Mouse (Mus musculus) myocyte (in vitro differentiated cells): ENCODE measurements around the gene Trpv4. TPM values are rescaled to one million over a fixed set of nuclear protein-coding genes. Genes with fewer than 3 reads are reported as not detected.
A peak's percentile ranks its signal among the peaks of the same experiment; 100 is the strongest.

Experiments used
- H3K27me3 ChIP-seq: one replicate; pipeline ENCODE4 v1.6.1; 2011; ENCODE audit not compliant: control insufficient read depth, insufficient read depth, insufficient read length
- H3K36me3 ChIP-seq: one replicate; pipeline ENCODE4 v1.6.1; 2011; ENCODE audit not compliant: control insufficient read depth, insufficient read depth
- H3K4me2 ChIP-seq: one replicate; pipeline ENCODE4 v1.6.1; 2011; ENCODE audit warnings: low read depth, control low read depth
- H3K4me3 ChIP-seq: one replicate; pipeline ENCODE4 v1.5.1; 2011; ENCODE audit warnings: mild to moderate bottlenecking, control low read depth, moderate library complexity
- H3K79me2 ChIP-seq: one replicate; pipeline ENCODE4 v1.6.1; 2011; ENCODE audit not compliant: control insufficient read depth, insufficient read depth
- H3ac ChIP-seq: one replicate; pipeline ENCODE4 v1.6.1; 2011; ENCODE audit not compliant: control insufficient read depth, insufficient read length
- CEBPB ChIP-seq: IDR thresholded peaks from 2 replicates; pipeline ENCODE4 v1.6.1; 2011; ENCODE audit warnings: mild to moderate bottlenecking, moderate library complexity; ENCODE audit not compliant: poor library complexity, insufficient read depth, severe bottlenecking
- E2F4 ChIP-seq: IDR thresholded peaks from one replicate; pipeline ENCODE4 v1.6.1; 2011; ENCODE audit warnings: mild to moderate bottlenecking, control low read depth, moderate library complexity; ENCODE audit not compliant: insufficient read depth
- MAX ChIP-seq: IDR thresholded peaks from one replicate; pipeline ENCODE4 v1.6.1; 2011; ENCODE audit warnings: low read depth, mild to moderate bottlenecking, control low read depth
- MYOD1 ChIP-seq, 3 experiments: IDR thresholded peaks; one replicate each; pipeline ENCODE4 v1.6.1; 2011; ENCODE audit warnings: control low read depth in 2 of 3, low read depth in 2 of 3, mild to moderate bottlenecking in 2 of 3, moderate library complexity in 1 of 3; ENCODE audit not compliant: insufficient read length in 2 of 3, control insufficient read depth in 1 of 3
- MYOG ChIP-seq, 3 experiments: IDR thresholded peaks; one replicate each; pipeline ENCODE4 v1.6.1; 2011; ENCODE audit warnings: control low read depth in 2 of 3, low read depth in 2 of 3, mild to moderate bottlenecking in 2 of 3; ENCODE audit not compliant: insufficient read length in 2 of 3, control insufficient read depth in 1 of 3, insufficient read depth in 1 of 3
- POLR2A ChIP-seq: IDR thresholded peaks from one replicate; pipeline ENCODE4 v1.6.1; 2011; ENCODE audit warnings: low read depth, mild to moderate bottlenecking, control low read depth, moderate library complexity; ENCODE audit not compliant: insufficient read length
- POLR2AphosphoS2 ChIP-seq: IDR thresholded peaks from one replicate; pipeline ENCODE4 v1.6.1; 2011; ENCODE audit warnings: low read depth, control low read depth; ENCODE audit not compliant: insufficient read length
- REST ChIP-seq: IDR thresholded peaks from one replicate; pipeline ENCODE4 v1.6.1; 2011; ENCODE audit warnings: mild to moderate bottlenecking, control low read depth, moderate library complexity; ENCODE audit not compliant: insufficient read depth, insufficient read length
- SRF ChIP-seq: IDR thresholded peaks from one replicate; pipeline ENCODE4 v1.6.1; 2011; ENCODE audit warnings: low read depth; ENCODE audit not compliant: control insufficient read depth, insufficient read length
- TCF12 ChIP-seq: IDR thresholded peaks from one replicate; pipeline ENCODE4 v1.6.1; 2011; ENCODE audit warnings: mild to moderate bottlenecking, control low read depth; ENCODE audit not compliant: poor library complexity, insufficient read depth, severe bottlenecking
- TCF3 ChIP-seq: IDR thresholded peaks from one replicate; pipeline ENCODE4 v1.6.1; 2011; ENCODE audit warnings: low read depth, control low read depth; ENCODE audit not compliant: insufficient read length
- USF1 ChIP-seq: IDR thresholded peaks from one replicate; pipeline ENCODE4 v1.6.1; 2011; ENCODE audit warnings: low read depth, mild to moderate bottlenecking, control low read depth, moderate library complexity
- polyA plus RNA-seq: library from polyadenylated mRNA; unstranded; fragments of >200 nt; fragmentation: generic; extraction: Trizol; gene quantifications from one replicate; pipeline ENCODE4 v1.2.1, GENCODE M21; 2012; ENCODE audit warnings: missing spikeins

Gene Trpv4
- polyA plus RNA-seq, 1 experiment: 0.12 TPM

GRCm38 (mm10) chr5:114638769-114639644, 19.2 kb downstream of the Trpv4 start:
- no peak overlapping the region for H3K4me3 ChIP-seq
- H3K4me2 ChIP-seq: peak overlapping the region; percentile 66
- no peaks in the 10 kb centered on the region for H3K79me2 ChIP-seq
- H3K36me3 ChIP-seq: no peaks in the 10 kb centered on the region
- no peak overlapping the region for H3ac ChIP-seq
- no peak for TF ChIP-seq POLR2A
- no peak for TF ChIP-seq E2F4
- TF ChIP-seq TCF3: no peak
- TF ChIP-seq MYOD1 (IDR thresholded peaks at IDR 0.05; ENCODE audit: control insufficient read depth in 1 of 3, insufficient read length in 2 of 3, low read depth in 2 of 3): no peak
- no peak for TF ChIP-seq REST
- TF ChIP-seq SRF: no peak
- TF ChIP-seq MAX: no peak
- no peak for TF ChIP-seq MYOG (IDR thresholded peaks at IDR 0.05; ENCODE audit: control insufficient read depth in 1 of 3, insufficient read depth in 1 of 3, insufficient read length in 2 of 3, low read depth in 2 of 3)
- no peak for TF ChIP-seq CEBPB
- no peak for TF ChIP-seq POLR2AphosphoS2
- TF ChIP-seq USF1: no peak
- no peak for TF ChIP-seq TCF12
- H3K27me3 ChIP-seq: peaks cover 17% of the 10 kb centered on the region

- Histone ChIP-seq H3K4me3 (no peak overlapping the region), H3ac (no peak overlapping the region), H3K79me2 (no peaks in the 10 kb centered on the region), H3K27me3 (peaks cover 17% of the 10 kb centered on the region), H3K36me3 (no peaks in the 10 kb centered on the region), H3K4me2 (no peak overlapping the region)
- TF ChIP-seq MYOG (IDR thresholded peaks at IDR 0.05; ENCODE audit: control insufficient read depth in 1 of 3, insufficient read depth in 1 of 3, insufficient read length in 2 of 3, low read depth in 2 of 3) (no peak), MYOD1 (IDR thresholded peaks at IDR 0.05; ENCODE audit: control insufficient read depth in 1 of 3, insufficient read length in 2 of 3, low read depth in 2 of 3) (no peak), E2F4 (no peak), SRF (no peak), TCF12 (no peak), CEBPB (no peak), TCF3 (no peak), REST (no peak), POLR2AphosphoS2 (no peak), MAX (no peak), POLR2A (no peak)
These were observed 22.1 kb downstream of the Trpv4 start for GRCm38 (mm10) chr5:114636091-114636490.

GRCm38 (mm10) chr5:114631336-114631735, 26.9 kb downstream of the Trpv4 start:
- Histone ChIP-seq H3K4me2 (no peak overlapping the region), H3K79me2 (no peaks in the 10 kb centered on the region), H3K27me3 (peaks cover 14% of the 10 kb centered on the region), H3K36me3 (no peaks in the 10 kb centered on the region), H3ac (no peak overlapping the region), H3K4me3 (no peak overlapping the region)
- TF ChIP-seq MYOG (IDR thresholded peaks at IDR 0.05; ENCODE audit: control insufficient read depth in 1 of 3, insufficient read depth in 1 of 3, insufficient read length in 2 of 3, low read depth in 2 of 3): no peak
- TF ChIP-seq MAX: no peak
- TF ChIP-seq POLR2A: no peak
- no peak for TF ChIP-seq E2F4
- TF ChIP-seq MYOD1 (IDR thresholded peaks at IDR 0.05; ENCODE audit: control insufficient read depth in 1 of 3, insufficient read length in 2 of 3, low read depth in 2 of 3): no peak

- no peak overlapping the region for H3ac ChIP-seq
- no peak overlapping the region for H3K4me2 ChIP-seq
- no peaks in the 10 kb centered on the region for H3K79me2 ChIP-seq
- TF ChIP-seq USF1: no peak
- TF ChIP-seq MYOD1 (IDR thresholded peaks at IDR 0.05; ENCODE audit: control insufficient read depth in 1 of 3, insufficient read length in 2 of 3, low read depth in 2 of 3): no peak
- TF ChIP-seq CEBPB: no peak
- TF ChIP-seq POLR2AphosphoS2: no peak
- no peak for TF ChIP-seq REST
- TF ChIP-seq SRF: no peak
- TF ChIP-seq E2F4: no peak
- TF ChIP-seq TCF12: no peak
- TF ChIP-seq MAX: no peak
- TF ChIP-seq TCF3: no peak
- no peak for TF ChIP-seq POLR2A
- no peak for TF ChIP-seq MYOG (IDR thresholded peaks at IDR 0.05; ENCODE audit: control insufficient read depth in 1 of 3, insufficient read depth in 1 of 3, insufficient read length in 2 of 3, low read depth in 2 of 3)
- no peak overlapping the region for H3K4me3 ChIP-seq
- H3K27me3 ChIP-seq: peaks cover 36% of the 10 kb centered on the region
- no peaks in the 10 kb centered on the region for H3K36me3 ChIP-seq
These were observed 32.6 kb downstream of the Trpv4 start for GRCm38 (mm10) chr5:114625590-114625989.
